Mouse (Mus musculus) large intestine, adult 2 months (tissue): Measurements from ENCODE around the gene Olfr427. TPM values are rescaled to one million over a fixed set of nuclear protein-coding genes. Genes with fewer than 3 reads are reported as not detected.

Experiments
- polyA plus RNA-seq: library from polyadenylated mRNA; depleted of rRNA; stranded (reverse); fragments of >200 nt; gene quantifications from 2 replicates; pipeline ENCODE4 v1.2.3, GENCODE M21; 2012; rRNA removed

Olfr427 gene
- polyA plus RNA-seq, 1 experiment: not detected

Other genes starting within 250 kb of the Olfr427 start
- gene Ifi211, start 183.8 kb upstream of the Olfr427 start, polyA plus RNA-seq: 0.31 and 0.45 TPM in 2 replicates
- 1.6 and 1.7 TPM in 2 replicates for gene Mndal, start 154.4 kb upstream of the Olfr427 start, polyA plus RNA-seq
- gene Ifi203, start 154.2 kb upstream of the Olfr427 start, polyA plus RNA-seq: 2.6 and 3.7 TPM in 2 replicates
- 0.14 and 0.17 TPM in 2 replicates for gene Ifi202b, start 114.1 kb upstream of the Olfr427 start, polyA plus RNA-seq
- gene Ifi205, start 65.1 kb upstream of the Olfr427 start, polyA plus RNA-seq: 0.47 and 0.67 TPM in 2 replicates
- gene Olfr433, start 56.2 kb upstream of the Olfr427 start, polyA plus RNA-seq: 0.10 and 0.11 TPM in 2 replicates
- not detected in 2 replicates for gene Olfr432, start 47.7 kb upstream of the Olfr427 start, polyA plus RNA-seq
- not detected in 2 replicates for gene Olfr430, start 30.3 kb upstream of the Olfr427 start, polyA plus RNA-seq
- not detected in 2 replicates for gene Olfr429, start 12.6 kb upstream of the Olfr427 start, polyA plus RNA-seq
- not detected in 2 replicates for gene Olfr231, start 24.3 kb downstream of the Olfr427 start, polyA plus RNA-seq
- not detected in 2 replicates for gene Olfr424, start 34.6 kb downstream of the Olfr427 start, polyA plus RNA-seq
- not detected in 2 replicates for gene Olfr420, start 58.7 kb downstream of the Olfr427 start, polyA plus RNA-seq
- gene Spta1, start 75.9 kb downstream of the Olfr427 start, polyA plus RNA-seq: not detected in 2 replicates
- gene Olfr419, start 155.2 kb downstream of the Olfr427 start, polyA plus RNA-seq: 0.07 TPM in 1 of 2 replicates, not detected in the other
- 12.2 and 16.5 TPM in 2 replicates for gene Mptx1, start 233.6 kb downstream of the Olfr427 start, polyA plus RNA-seq